Mouse (Mus musculus) myocyte (in vitro differentiated cells): ENCODE measurements around the gene Xrn2. TPM values are rescaled to one million over a fixed set of nuclear protein-coding genes. Genes with fewer than 3 reads are reported as not detected.

Source experiments
- H3K27me3 ChIP-seq: one replicate; pipeline ENCODE4 v1.6.1; 2011; ENCODE audit not compliant: control insufficient read depth, insufficient read depth, insufficient read length
- H3K36me3 ChIP-seq: one replicate; pipeline ENCODE4 v1.6.1; 2011; ENCODE audit not compliant: control insufficient read depth, insufficient read depth
- H3K4me2 ChIP-seq: one replicate; pipeline ENCODE4 v1.6.1; 2011; ENCODE audit warnings: low read depth, control low read depth
- H3K4me3 ChIP-seq: one replicate; pipeline ENCODE4 v1.5.1; 2011; ENCODE audit warnings: mild to moderate bottlenecking, control low read depth, moderate library complexity
- H3K79me2 ChIP-seq: one replicate; pipeline ENCODE4 v1.6.1; 2011; ENCODE audit not compliant: control insufficient read depth, insufficient read depth
- H3ac ChIP-seq: one replicate; pipeline ENCODE4 v1.6.1; 2011; ENCODE audit not compliant: control insufficient read depth, insufficient read length
- CEBPB ChIP-seq: IDR thresholded peaks from 2 replicates; pipeline ENCODE4 v1.6.1; 2011; ENCODE audit warnings: mild to moderate bottlenecking, moderate library complexity; ENCODE audit not compliant: poor library complexity, insufficient read depth, severe bottlenecking
- E2F4 ChIP-seq: IDR thresholded peaks from one replicate; pipeline ENCODE4 v1.6.1; 2011; ENCODE audit warnings: mild to moderate bottlenecking, control low read depth, moderate library complexity; ENCODE audit not compliant: insufficient read depth
- MAX ChIP-seq: IDR thresholded peaks from one replicate; pipeline ENCODE4 v1.6.1; 2011; ENCODE audit warnings: low read depth, mild to moderate bottlenecking, control low read depth
- MYOD1 ChIP-seq, 3 experiments: IDR thresholded peaks; one replicate each; pipeline ENCODE4 v1.6.1; 2011; ENCODE audit warnings: control low read depth in 2 of 3, low read depth in 2 of 3, mild to moderate bottlenecking in 2 of 3, moderate library complexity in 1 of 3; ENCODE audit not compliant: insufficient read length in 2 of 3, control insufficient read depth in 1 of 3
- MYOG ChIP-seq, 3 experiments: IDR thresholded peaks; one replicate each; pipeline ENCODE4 v1.6.1; 2011; ENCODE audit warnings: control low read depth in 2 of 3, low read depth in 2 of 3, mild to moderate bottlenecking in 2 of 3; ENCODE audit not compliant: insufficient read length in 2 of 3, control insufficient read depth in 1 of 3, insufficient read depth in 1 of 3
- POLR2A ChIP-seq: IDR thresholded peaks from one replicate; pipeline ENCODE4 v1.6.1; 2011; ENCODE audit warnings: low read depth, mild to moderate bottlenecking, control low read depth, moderate library complexity; ENCODE audit not compliant: insufficient read length
- POLR2AphosphoS2 ChIP-seq: IDR thresholded peaks from one replicate; pipeline ENCODE4 v1.6.1; 2011; ENCODE audit warnings: low read depth, control low read depth; ENCODE audit not compliant: insufficient read length
- REST ChIP-seq: IDR thresholded peaks from one replicate; pipeline ENCODE4 v1.6.1; 2011; ENCODE audit warnings: mild to moderate bottlenecking, control low read depth, moderate library complexity; ENCODE audit not compliant: insufficient read depth, insufficient read length
- SRF ChIP-seq: IDR thresholded peaks from one replicate; pipeline ENCODE4 v1.6.1; 2011; ENCODE audit warnings: low read depth; ENCODE audit not compliant: control insufficient read depth, insufficient read length
- TCF12 ChIP-seq: IDR thresholded peaks from one replicate; pipeline ENCODE4 v1.6.1; 2011; ENCODE audit warnings: mild to moderate bottlenecking, control low read depth; ENCODE audit not compliant: poor library complexity, insufficient read depth, severe bottlenecking
- TCF3 ChIP-seq: IDR thresholded peaks from one replicate; pipeline ENCODE4 v1.6.1; 2011; ENCODE audit warnings: low read depth, control low read depth; ENCODE audit not compliant: insufficient read length
- USF1 ChIP-seq: IDR thresholded peaks from one replicate; pipeline ENCODE4 v1.6.1; 2011; ENCODE audit warnings: low read depth, mild to moderate bottlenecking, control low read depth, moderate library complexity
- polyA plus RNA-seq: library from polyadenylated mRNA; unstranded; fragments of >200 nt; fragmentation: generic; extraction: Trizol; gene quantifications from one replicate; pipeline ENCODE4 v1.2.1, GENCODE M21; 2012; ENCODE audit warnings: missing spikeins

Gene Xrn2
- polyA plus RNA-seq, 1 experiment: 40.7 TPM

DNA sequence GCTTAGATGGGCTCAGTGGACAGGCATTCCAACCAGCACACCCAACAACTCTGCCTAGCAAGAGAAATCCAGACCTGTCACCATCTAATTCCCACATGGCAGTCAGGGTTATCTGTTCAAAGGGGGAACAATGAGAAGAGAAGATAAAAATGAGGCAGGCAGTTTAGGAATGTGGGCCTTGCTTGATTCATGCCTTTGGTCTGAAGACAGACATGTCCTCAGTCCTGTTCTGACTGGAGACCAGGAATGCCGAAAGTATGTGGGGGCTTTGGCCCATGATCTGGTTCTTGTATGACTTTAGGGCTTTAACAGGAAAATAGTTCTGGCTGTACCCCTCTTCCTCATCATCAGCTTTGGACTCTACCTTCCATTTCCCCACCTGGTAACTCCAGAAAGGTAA is 27.0 kb upstream of the Xrn2 start:
- Histone ChIP-seq H3K4me2 (no peak overlapping the region), H3K4me3 (no peak overlapping the region), H3K79me2 (no peaks in the 10 kb centered on the region), H3K36me3 (no peaks in the 10 kb centered on the region), H3ac (no peak overlapping the region), H3K27me3 (no peaks in the 10 kb centered on the region)
- TF ChIP-seq MYOD1 (IDR thresholded peaks at IDR 0.05; ENCODE audit: control insufficient read depth in 1 of 3, insufficient read length in 2 of 3, low read depth in 2 of 3): no peak
- TF ChIP-seq USF1: no peak
- no peak for TF ChIP-seq TCF3
- TF ChIP-seq MAX: no peak
- no peak for TF ChIP-seq REST
- no peak for TF ChIP-seq POLR2AphosphoS2
- no peak for TF ChIP-seq TCF12
- no peak for TF ChIP-seq MYOG (IDR thresholded peaks at IDR 0.05; ENCODE audit: control insufficient read depth in 1 of 3, insufficient read depth in 1 of 3, insufficient read length in 2 of 3, low read depth in 2 of 3)
- TF ChIP-seq SRF: no peak
- no peak for TF ChIP-seq POLR2A
- TF ChIP-seq E2F4: no peak

DNA sequence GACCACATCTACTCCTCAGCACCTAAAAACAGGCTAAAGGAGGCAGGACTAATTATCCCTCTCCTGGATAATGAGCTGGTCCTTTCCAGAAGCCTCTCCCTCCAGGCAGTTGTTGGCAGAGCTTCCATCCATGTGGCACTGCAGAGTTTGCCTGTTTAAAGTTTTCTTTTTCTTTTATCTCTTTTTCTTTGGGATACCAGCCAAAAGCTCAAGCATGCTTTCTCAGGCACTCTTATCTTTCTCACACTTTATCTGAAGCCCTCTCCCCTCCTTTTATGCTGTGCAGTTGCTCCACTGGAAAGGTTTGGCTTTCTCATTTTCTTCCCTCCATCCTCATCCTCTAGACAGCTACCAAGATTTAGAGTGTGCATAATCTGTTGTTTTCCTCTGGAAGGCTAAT is 26.4 kb upstream of the Xrn2 start:
- Histone ChIP-seq H3K79me2 (no peaks in the 10 kb centered on the region), H3K4me3 (no peak overlapping the region), H3K4me2 (no peak overlapping the region), H3K27me3 (no peaks in the 10 kb centered on the region), H3ac (no peak overlapping the region), H3K36me3 (no peaks in the 10 kb centered on the region)
- no peak for TF ChIP-seq E2F4
- TF ChIP-seq USF1: no peak

DNA sequence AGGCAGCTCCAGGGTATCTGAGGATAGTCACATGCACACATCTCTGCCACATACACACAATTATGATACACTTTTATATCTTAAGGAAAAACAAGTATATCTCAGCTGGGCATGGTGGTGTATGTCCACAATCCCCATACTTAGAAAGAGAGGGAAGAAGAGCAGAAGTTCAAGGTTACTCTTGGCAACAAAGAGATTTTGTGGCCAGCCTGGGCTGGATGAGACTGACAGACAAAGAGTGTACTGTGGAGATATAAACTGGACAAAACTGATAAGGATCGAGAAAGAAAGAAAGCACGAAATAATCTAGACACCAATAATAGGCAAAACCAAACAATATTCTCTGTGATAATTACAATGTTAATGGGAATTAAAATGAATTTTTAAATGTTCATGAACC is 5.5 kb upstream of the Xrn2 start:
- H3K36me3 ChIP-seq: no peaks in the 10 kb centered on the region
- no peaks in the 10 kb centered on the region for H3K79me2 ChIP-seq
- TF ChIP-seq MYOD1 (IDR thresholded peaks at IDR 0.05; ENCODE audit: control insufficient read depth in 1 of 3, insufficient read length in 2 of 3, low read depth in 2 of 3): no peak
- TF ChIP-seq USF1: no peak
- TF ChIP-seq TCF3: no peak
- no peak for TF ChIP-seq POLR2AphosphoS2
- no peak for TF ChIP-seq SRF
- TF ChIP-seq E2F4: no peak
- no peak for TF ChIP-seq MAX
- TF ChIP-seq REST: no peak
- no peak for TF ChIP-seq CEBPB
- TF ChIP-seq TCF12: no peak
- no peak overlapping the region for H3K4me3 ChIP-seq
- H3K4me2 ChIP-seq: no peak overlapping the region
- H3K27me3 ChIP-seq: no peaks in the 10 kb centered on the region
- H3ac ChIP-seq: no peak overlapping the region

DNA sequence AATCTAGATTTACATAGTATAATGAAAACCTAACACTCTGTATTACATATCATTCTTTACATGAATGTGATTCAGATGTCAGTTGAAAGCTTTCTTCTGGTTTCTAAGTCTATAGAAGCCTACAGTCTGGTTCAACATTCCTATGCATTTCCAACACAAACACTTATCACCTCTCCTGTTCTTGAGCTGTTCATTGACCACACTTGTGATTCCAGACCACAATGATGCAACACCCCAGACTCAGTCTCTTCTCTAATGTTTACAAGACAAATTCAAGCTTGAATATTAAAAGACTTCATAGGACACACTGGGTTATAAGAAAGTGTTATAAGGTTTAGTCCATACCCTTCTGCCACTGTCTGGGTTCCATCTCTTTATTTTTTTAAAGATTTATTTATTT is 3.7 kb upstream of the Xrn2 start:
- Histone ChIP-seq H3K27me3 (no peaks in the 10 kb centered on the region), H3K4me2 (no peak overlapping the region), H3K4me3 (no peak overlapping the region), H3ac (no peak overlapping the region), H3K79me2 (peaks cover 7% of the 10 kb centered on the region), H3K36me3 (no peaks in the 10 kb centered on the region)
- TF ChIP-seq POLR2AphosphoS2 (no peak), REST (no peak), CEBPB (peak; percentile 45; the same call in 1 of the 2 replicates), TCF12 (no peak), POLR2A (no peak)

DNA sequence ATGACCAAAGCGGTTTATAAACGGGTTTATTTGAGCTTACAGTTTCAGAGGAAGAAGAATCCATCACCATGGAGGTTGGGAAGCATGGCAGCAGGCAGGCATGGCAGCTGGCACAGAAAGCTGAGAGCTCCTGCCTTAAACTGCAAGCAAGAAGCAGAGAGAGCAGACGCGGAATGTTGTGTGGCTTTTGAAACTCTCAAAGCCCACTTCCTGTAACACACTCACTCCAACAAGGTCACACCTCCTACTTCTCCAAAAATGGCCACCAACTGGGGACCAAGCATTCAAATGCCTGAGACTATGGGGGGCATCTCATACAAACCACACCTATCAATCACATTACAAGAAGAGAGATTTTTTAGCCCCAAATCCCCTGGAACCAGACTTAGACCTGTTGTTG is 2.7 kb upstream of the Xrn2 start:
- TF ChIP-seq TCF12: no peak
- no peak for TF ChIP-seq E2F4
- TF ChIP-seq MAX: no peak
- Histone ChIP-seq H3K4me2 (no peak overlapping the region), H3ac (no peak overlapping the region)

DNA sequence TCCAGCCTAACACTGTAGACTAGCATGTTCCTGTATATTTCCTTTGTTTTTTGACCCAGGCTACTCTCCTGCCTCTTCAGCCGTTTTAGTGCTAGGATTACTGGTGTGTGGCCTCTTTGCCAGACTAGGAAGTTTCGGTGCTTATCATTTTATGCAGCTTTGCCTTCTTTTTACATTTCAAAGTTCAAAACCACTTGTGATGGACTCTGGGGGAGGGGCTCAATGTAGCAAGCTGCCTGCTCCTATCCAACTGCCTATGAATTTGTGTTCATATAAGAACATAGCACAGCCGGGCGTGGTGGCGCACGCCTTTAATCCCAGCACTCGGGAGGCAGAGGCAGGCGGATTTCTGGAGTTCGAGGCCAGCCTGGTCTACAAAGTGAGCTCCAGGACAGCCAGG is 1.8 kb upstream of the Xrn2 start:
- TF ChIP-seq REST (no peak), SRF (no peak), TCF3 (no peak), POLR2AphosphoS2 (no peak), TCF12 (no peak), E2F4 (no peak), USF1 (no peak), MYOG (IDR thresholded peaks at IDR 0.05; ENCODE audit: control insufficient read depth in 1 of 3, insufficient read depth in 1 of 3, insufficient read length in 2 of 3, low read depth in 2 of 3) (no peak), CEBPB (no peak), MYOD1 (IDR thresholded peaks at IDR 0.05; ENCODE audit: control insufficient read depth in 1 of 3, insufficient read length in 2 of 3, low read depth in 2 of 3) (no peak), MAX (no peak), POLR2A (no peak)
- no peak overlapping the region for H3K4me3 ChIP-seq
- H3K4me2 ChIP-seq: no peak overlapping the region
- H3ac ChIP-seq: no peak overlapping the region
- H3K27me3 ChIP-seq: no peaks in the 10 kb centered on the region
- peaks cover 25% of the 10 kb centered on the region for H3K79me2 ChIP-seq
- H3K36me3 ChIP-seq: no peaks in the 10 kb centered on the region

More for the DNA sequence above, 2.7 kb upstream of the Xrn2 start:
- H3K4me3 ChIP-seq: no peak overlapping the region
- H3K36me3 ChIP-seq: no peaks in the 10 kb centered on the region
- no peaks in the 10 kb centered on the region for H3K27me3 ChIP-seq
- peaks cover 17% of the 10 kb centered on the region for H3K79me2 ChIP-seq
